Mouse (Mus musculus): ENCODE data around the gene Cyp2t4.

DNA sequence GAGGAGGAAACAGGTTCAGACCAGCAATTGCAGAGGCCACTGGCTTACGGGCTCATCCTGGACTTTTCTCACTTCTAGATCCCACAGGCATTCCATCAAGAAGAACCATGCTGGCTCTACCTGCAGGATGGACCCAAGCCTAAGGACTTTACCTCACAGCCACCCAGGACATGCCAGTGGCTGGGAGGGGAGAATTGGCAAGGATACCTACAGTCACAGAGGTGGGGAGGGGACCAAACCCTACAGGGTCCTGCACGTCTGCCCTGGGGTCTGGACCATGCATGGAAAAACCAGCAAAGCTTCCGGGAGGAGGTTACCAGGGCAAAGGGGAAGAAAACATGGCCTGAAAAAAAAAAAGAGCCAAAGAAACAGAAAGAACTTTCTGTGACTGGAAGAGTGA is 17.5 kb downstream of the Cyp2t4 start:
- TF ChIP-seq POLR2A (IDR thresholded peaks at IDR 0.05; ENCODE audit: extremely low read depth, insufficient read depth, low read length) (no peak), CTCF (IDR thresholded peaks at IDR 0.05; ENCODE audit: low read depth, low read length) (no peak)
